Mouse (Mus musculus) T-helper 1 cell (primary cell): ENCODE measurements around the gene Tmtc4.

Source experiments
- in situ Hi-C: fragments of 300-600 bp; cut with MboI, MseI; formaldehyde crosslinking; loops from one replicate; pipeline ENCODE4 v1.15.1; 2025; ENCODE audit warnings: high pct_unique_total_duplicates

Tmtc4 gene

DNA sequence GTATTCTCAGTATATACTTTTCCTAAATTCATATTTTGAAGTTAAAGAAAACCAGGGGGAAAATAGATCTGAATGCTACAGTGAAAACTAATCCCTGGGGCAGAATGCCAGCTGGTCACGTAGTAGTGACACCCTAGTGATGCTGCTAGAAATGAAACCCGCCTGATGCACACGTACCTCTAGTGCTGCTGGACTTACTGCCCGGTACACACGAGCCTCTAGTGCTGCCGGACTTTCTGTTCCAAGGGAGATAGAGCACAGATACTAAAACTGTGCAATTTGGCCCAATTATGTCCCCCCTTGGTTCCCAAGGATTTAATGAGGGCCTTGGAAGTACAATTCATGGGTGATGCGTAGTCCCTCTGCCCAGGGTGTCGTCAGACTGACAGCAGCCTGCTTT, 108.8 kb downstream of the Tmtc4 start:
- in situ Hi-C loops = loop anchor here (10.0 kb wide), 1 partner anchor 360 kb away; no protein-coding TSS in a partner anchor

DNA sequence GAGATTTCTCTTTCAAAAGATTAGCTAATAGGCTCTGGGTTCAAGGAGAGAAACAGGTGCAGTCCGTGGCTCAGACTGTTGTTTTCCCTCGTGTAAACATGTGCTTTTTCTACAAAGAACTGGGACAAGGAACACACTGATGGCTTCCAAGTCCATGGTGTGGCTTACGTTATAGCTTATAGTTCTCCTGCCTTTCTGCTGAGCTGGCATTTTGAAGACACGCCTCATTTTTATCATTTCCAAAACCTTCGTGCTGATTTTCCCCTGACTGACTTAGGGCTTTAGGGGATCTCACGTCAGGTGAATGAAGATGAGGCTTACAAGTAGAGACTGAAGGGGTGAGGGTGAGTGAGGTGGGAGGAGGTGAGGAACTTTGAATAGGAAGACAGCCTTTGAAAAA, 111.2 kb downstream of the Tmtc4 start:
- in situ Hi-C loops = loop anchor here (10.0 kb wide), 1 partner anchor 358 kb away; no protein-coding TSS in a partner anchor

GRCm38 (mm10) chr14:122871841-122872580, 111.8 kb downstream of the Tmtc4 start:
- in situ Hi-C loops = loop anchor here (10.0 kb wide), 1 partner anchor 357 kb away; no protein-coding TSS in a partner anchor

GRCm38 (mm10) chr14:122869831-122870230, 114.0 kb downstream of the Tmtc4 start:
- in situ Hi-C loops = loop anchor here (10.0 kb wide), 1 partner anchor 355 kb away; no protein-coding TSS in a partner anchor
